Mouse (Mus musculus) CH12.LX (cell line): Measurements from ENCODE around the gene Adamts18. TPM values are rescaled to one million over a fixed set of nuclear protein-coding genes. Genes with fewer than 3 reads are reported as not detected.

Experiments used
- DNase-seq: peaks from one replicate; pipeline ENCODE4 v3.0.0-alpha.2; 2013; ENCODE audit errors: extremely low read depth
- H3K27ac ChIP-seq: 2 replicates; pipeline ENCODE4 v1.5.1; 2012; ENCODE audit warnings: low read depth, mild to moderate bottlenecking, control low read depth, moderate library complexity; ENCODE audit not compliant: insufficient read depth
- H3K27me3 ChIP-seq: replicated peaks from 2 replicates; pipeline ENCODE3; 2012; ENCODE audit warnings: inconsistent platforms
- H3K36me3 ChIP-seq, 2 experiments: replicated peaks in 1 of 2; 2 replicates each; pipeline versions ENCODE3 to v1.6.1; 2012; ENCODE audit warnings: inconsistent platforms in 1 of 2, low read length in 1 of 2, mild to moderate bottlenecking in 1 of 2, mixed read lengths in 1 of 2, moderate library complexity in 1 of 2; ENCODE audit not compliant: control insufficient read depth in 1 of 2, insufficient read depth in 1 of 2
- H3K4me1 ChIP-seq, 2 experiments: 2 replicates each; pipeline ENCODE4 v1.6.1; 2012; ENCODE audit warnings: inconsistent platforms in 1 of 2, moderate library complexity in 1 of 2; ENCODE audit not compliant: insufficient read depth in 2 of 2, control insufficient read depth in 1 of 2
- H3K4me2 ChIP-seq: 2 replicates; pipeline ENCODE4 v1.6.1; 2012; ENCODE audit warnings: low read depth, mild to moderate bottlenecking, control low read depth; ENCODE audit not compliant: poor library complexity, insufficient read depth, severe bottlenecking
- H3K4me3 ChIP-seq, 3 experiments: fragments of 150-350 bp in 1 of 3; sonication (generic) in 1 of 3; replicated peaks in 1 of 3; 2 replicates each; pipeline versions ENCODE3 to v1.5.1; 2011 to 2012; ENCODE audit warnings: low read depth in 2 of 3, low read length in 2 of 3, mild to moderate bottlenecking in 2 of 3, moderate library complexity in 2 of 3, control low read depth in 1 of 3, improper control_type of control experiment in 1 of 3, inconsistent platforms in 1 of 3, mixed read lengths in 1 of 3; ENCODE audit not compliant: poor library complexity in 1 of 3
- H3K79me2 ChIP-seq: replicated peaks from 2 replicates; pipeline ENCODE4 v1.6.1; 2012; ENCODE audit warnings: mild to moderate bottlenecking, moderate library complexity; ENCODE audit not compliant: control insufficient read depth, poor library complexity, insufficient read depth, severe bottlenecking; ENCODE audit errors: extremely low read depth
- H3K9ac ChIP-seq: 2 replicates; pipeline ENCODE4 v1.6.1; 2012; ENCODE audit warnings: low read depth, mild to moderate bottlenecking, control low read depth, moderate library complexity; ENCODE audit not compliant: insufficient read depth
- H3K9me3 ChIP-seq: replicated peaks from 2 replicates; pipeline ENCODE3; 2012; ENCODE audit warnings: low read length, inconsistent platforms, mixed read lengths
- BHLHE40 ChIP-seq: IDR thresholded peaks from 2 replicates; pipeline ENCODE4 v1.6.1; 2011; ENCODE audit warnings: mild to moderate bottlenecking, low read depth, low read length, improper control_type of control experiment
- CHD1 ChIP-seq: IDR thresholded peaks from 2 replicates; pipeline ENCODE4 v1.6.1; 2012; ENCODE audit warnings: low read depth, low read length, improper control_type of control experiment, inconsistent platforms
- CTCF ChIP-seq, 2 experiments: IDR thresholded peaks in 1 of 2; conservative IDR thresholded peaks in 1 of 2; 2 replicates each; pipeline ENCODE4 v1.5.1; 2011 to 2012; ENCODE audit warnings: low read depth in 2 of 2, low read length in 2 of 2, improper control_type of control experiment in 1 of 2, inconsistent platforms in 1 of 2, mild to moderate bottlenecking in 1 of 2, moderate library complexity in 1 of 2
- E2F4 ChIP-seq: IDR thresholded peaks from 2 replicates; pipeline ENCODE4 v1.6.1; 2011; ENCODE audit warnings: low read depth, low read length, improper control_type of control experiment; ENCODE audit not compliant: insufficient replicate concordance
- ELF1 ChIP-seq: IDR thresholded peaks from 2 replicates; pipeline ENCODE4 v1.6.1; 2014; ENCODE audit warnings: low read depth, mild to moderate bottlenecking, inconsistent platforms, low read length, improper control_type of control experiment
- ETS1 ChIP-seq: conservative IDR thresholded peaks from 2 replicates; pipeline ENCODE4 v1.6.1; 2012; ENCODE audit warnings: low read depth, mild to moderate bottlenecking, inconsistent platforms, low read length, improper control_type of control experiment, moderate library complexity
- GABPA ChIP-seq: IDR thresholded peaks from 2 replicates; pipeline ENCODE4 v1.6.1; 2012; ENCODE audit warnings: low read depth, low read length, improper control_type of control experiment, inconsistent platforms; ENCODE audit not compliant: insufficient replicate concordance
- HCFC1 ChIP-seq: IDR thresholded peaks from 2 replicates; pipeline ENCODE4 v1.6.1; 2012; ENCODE audit warnings: low read depth, mild to moderate bottlenecking, inconsistent platforms, low read length, improper control_type of control experiment
- IRF4 ChIP-seq: IDR thresholded peaks from 2 replicates; pipeline ENCODE4 v1.6.1; 2014; ENCODE audit warnings: low read depth, mild to moderate bottlenecking, inconsistent platforms, low read length, improper control_type of control experiment
- KAT2A ChIP-seq: IDR thresholded peaks from 2 replicates; pipeline ENCODE4 v1.6.1; 2012; ENCODE audit warnings: low read length, improper control_type of control experiment, inconsistent platforms; ENCODE audit not compliant: insufficient replicate concordance
- MAFK ChIP-seq: IDR thresholded peaks from 2 replicates; pipeline ENCODE4 v1.6.1; 2011; ENCODE audit warnings: low read length, improper control_type of control experiment; ENCODE audit not compliant: insufficient replicate concordance
- MAX ChIP-seq: IDR thresholded peaks from 2 replicates; pipeline ENCODE4 v1.6.1; 2011; ENCODE audit warnings: low read length, improper control_type of control experiment
- MAZ ChIP-seq: IDR thresholded peaks from 2 replicates; pipeline ENCODE4 v1.6.1; 2012; ENCODE audit warnings: low read depth, mild to moderate bottlenecking, inconsistent platforms, low read length, improper control_type of control experiment, moderate library complexity
- MXI1 ChIP-seq: IDR thresholded peaks from 2 replicates; pipeline ENCODE4 v1.6.1; 2011; ENCODE audit warnings: mild to moderate bottlenecking, low read depth, low read length, improper control_type of control experiment
- NELFE ChIP-seq: IDR thresholded peaks from 2 replicates; pipeline ENCODE4 v1.6.1; 2011; ENCODE audit warnings: low read depth, low read length, improper control_type of control experiment
- POLR2A ChIP-seq: IDR thresholded peaks from 2 replicates; pipeline ENCODE4 v1.6.1; 2011; ENCODE audit warnings: low read depth, mild to moderate bottlenecking, improper control_type of control experiment, low read length
- RAD21 ChIP-seq: IDR thresholded peaks from 2 replicates; pipeline ENCODE4 v1.6.1; 2011; ENCODE audit warnings: low read depth, mild to moderate bottlenecking, low read length, improper control_type of control experiment, moderate library complexity
- RCOR1 ChIP-seq: conservative IDR thresholded peaks from 2 replicates; pipeline ENCODE4 v1.6.1; 2012; ENCODE audit warnings: low read depth, mild to moderate bottlenecking, inconsistent platforms, low read length, improper control_type of control experiment
- UBTF ChIP-seq: IDR thresholded peaks from 2 replicates; pipeline ENCODE4 v1.6.1; 2012; ENCODE audit warnings: low read depth, mild to moderate bottlenecking, inconsistent platforms, low read length, improper control_type of control experiment, moderate library complexity
- ZC3H11A ChIP-seq: IDR thresholded peaks from 2 replicates; pipeline ENCODE4 v1.6.1; 2012; ENCODE audit warnings: low read depth, mild to moderate bottlenecking, inconsistent platforms, low read length, improper control_type of control experiment
- ZKSCAN1 ChIP-seq: IDR thresholded peaks from 2 replicates; pipeline ENCODE4 v1.6.1; 2012; ENCODE audit warnings: low read depth, inconsistent platforms, low read length, improper control_type of control experiment, borderline replicate concordance
- ZNF384 ChIP-seq: IDR thresholded peaks from 2 replicates; pipeline ENCODE4 v1.6.1; 2012; ENCODE audit warnings: low read depth, low read length, improper control_type of control experiment, inconsistent platforms
- dilution Hi-C: fragments of 300-500 bp; cut with MboI; formaldehyde crosslinking; loops from 2 replicates; pipeline ENCODE4 v1.14.3; 2020; ENCODE audit warnings: low sequenced_read_pairs; ENCODE audit not compliant: extremely low pct_unique_long_range_greater_than_20kb, extremely low pct_ligation_motif_present
- in situ Hi-C: fragments of 300-500 bp; cut with MboI; formaldehyde crosslinking; loops from 3 replicates; pipeline ENCODE4 v1.14.3; 2019; ENCODE audit warnings: low sequenced_read_pairs, low pct_ligation_motif_present, low pct_unique_long_range_greater_than_20kb, mixed read lengths
- polyA plus RNA-seq: library from polyadenylated mRNA; unstranded; fragments of >175 nt; gene quantifications from 2 replicates; pipeline ENCODE4 v1.2.1, GENCODE M21; 2012; ENCODE audit warnings: low read depth; ENCODE audit not compliant: insufficient read length
- total RNA-seq, 2 experiments: library from RNA; depleted of rRNA; stranded (reverse); fragments of 300-350 nt in 1 of 2; fragments of >200 nt in 1 of 2; gene quantifications; 2 replicates each; pipeline ENCODE4 v1.2.3; 2012 to 2014

The Adamts18 gene
- total and polyA plus RNA-seq, 3 experiments, result not detected

DNA sequence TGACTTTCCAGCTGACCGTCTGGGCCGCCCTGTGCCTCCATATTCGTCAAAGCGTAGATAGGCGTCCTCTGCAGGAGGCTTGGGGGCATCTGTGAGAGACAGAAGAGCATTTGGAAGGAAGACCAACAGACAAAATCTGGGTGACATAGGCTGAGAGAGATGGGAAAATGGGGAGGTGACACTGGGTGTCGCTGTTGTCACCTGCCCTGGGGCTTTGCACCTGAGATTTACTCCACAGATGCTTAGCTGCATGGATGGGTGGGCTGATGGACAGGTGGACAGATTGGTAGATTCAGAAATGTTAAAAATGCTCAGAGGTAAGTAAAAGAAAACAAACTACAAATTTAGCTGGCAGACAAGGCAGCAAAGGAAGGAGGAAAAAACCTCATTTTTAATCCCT lies 73.2 kb downstream of the Adamts18 start:
- no peaks in the 10 kb centered on the region for H3K4me1 ChIP-seq
- no peak for DNase-seq
- H3K9me3 ChIP-seq, result peaks cover 49% of the 10 kb centered on the region
- no peak overlapping the region for H3K4me3 ChIP-seq
- no peaks in the 10 kb centered on the region for H3K27me3 ChIP-seq
- H3K36me3 ChIP-seq, result no peaks in the 10 kb centered on the region
- no peaks in the 10 kb centered on the region for H3K79me2 ChIP-seq
- in situ Hi-C loops (no loop called here), dilution Hi-C loops (no loop called here)
- H3K9ac ChIP-seq, result no peak overlapping the region
- H3K4me2 ChIP-seq, result no peak overlapping the region
- no peak for TF ChIP-seq IRF4
- no peak for TF ChIP-seq ZKSCAN1
- TF ChIP-seq CTCF (conservative IDR thresholded peaks at IDR 0.05 in 1 of 2, IDR thresholded peaks at IDR 0.05 in 1 of 2; ENCODE audit: low read depth in 2 of 2, low read length in 2 of 2), result no peak
- TF ChIP-seq GABPA, result no peak
- TF ChIP-seq MAZ, result no peak
- no peak for TF ChIP-seq BHLHE40
- TF ChIP-seq CHD1, result no peak
- no peak for TF ChIP-seq MXI1
- TF ChIP-seq MAFK, result no peak
- no peak for TF ChIP-seq UBTF
- TF ChIP-seq HCFC1, result no peak
- TF ChIP-seq RAD21, result no peak
- no peak for TF ChIP-seq POLR2A
- H3K27ac ChIP-seq, result no peak overlapping the region

DNA sequence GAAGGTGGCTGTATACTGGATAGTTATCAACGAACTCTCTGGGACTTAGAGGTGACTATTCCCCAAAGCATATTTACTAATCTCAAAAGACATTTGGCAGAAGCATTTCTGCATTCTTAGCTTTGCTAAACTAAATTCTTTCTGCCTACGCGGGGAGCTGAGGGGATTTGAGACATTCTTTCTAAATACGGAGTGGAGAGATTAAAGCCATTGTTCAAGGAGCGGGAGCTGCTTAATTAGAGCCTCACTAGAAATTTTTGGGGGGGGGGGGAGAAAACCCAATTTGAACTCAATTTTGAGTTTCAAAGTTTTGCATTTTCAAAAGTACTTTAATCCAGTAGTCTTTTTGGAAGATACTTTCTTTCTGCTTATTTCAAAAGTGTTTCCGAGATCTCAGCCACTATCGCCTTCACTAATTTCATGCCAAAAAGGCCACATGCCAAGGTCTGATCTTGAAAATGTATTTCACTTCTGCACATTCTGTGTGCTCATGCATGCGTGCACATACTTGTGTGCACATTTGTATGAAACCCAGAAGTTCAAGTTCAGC lies 79.6 kb downstream of the Adamts18 start:
- Histone ChIP-seq H3K4me2 (no peak overlapping the region), H3K9me3 (peaks cover 30% of the 10 kb centered on the region), H3K4me3 (no peak overlapping the region), H3K36me3 (no peaks in the 10 kb centered on the region), H3K79me2 (no peaks in the 10 kb centered on the region), H3K27me3 (no peaks in the 10 kb centered on the region), H3K9ac (no peak overlapping the region), H3K27ac (no peak overlapping the region), H3K4me1 (no peaks in the 10 kb centered on the region)
- TF ChIP-seq POLR2A (no peak), CHD1 (no peak), BHLHE40 (no peak), IRF4 (no peak), KAT2A (no peak), MAX (no peak), ETS1 (no peak), ZC3H11A (no peak), HCFC1 (no peak), NELFE (no peak), E2F4 (no peak), MAFK (no peak), ELF1 (no peak), RCOR1 (no peak), CTCF (conservative IDR thresholded peaks at IDR 0.05 in 1 of 2, IDR thresholded peaks at IDR 0.05 in 1 of 2; ENCODE audit: low read depth in 2 of 2, low read length in 2 of 2) (no peak), ZNF384 (no peak)
- no peak for DNase-seq
- in situ Hi-C loops, result no loop called here
- dilution Hi-C loops, result no loop called here
